Comparison of ENCODE assay signal across 14 mouse cellular contexts in the genomic region with DNA sequence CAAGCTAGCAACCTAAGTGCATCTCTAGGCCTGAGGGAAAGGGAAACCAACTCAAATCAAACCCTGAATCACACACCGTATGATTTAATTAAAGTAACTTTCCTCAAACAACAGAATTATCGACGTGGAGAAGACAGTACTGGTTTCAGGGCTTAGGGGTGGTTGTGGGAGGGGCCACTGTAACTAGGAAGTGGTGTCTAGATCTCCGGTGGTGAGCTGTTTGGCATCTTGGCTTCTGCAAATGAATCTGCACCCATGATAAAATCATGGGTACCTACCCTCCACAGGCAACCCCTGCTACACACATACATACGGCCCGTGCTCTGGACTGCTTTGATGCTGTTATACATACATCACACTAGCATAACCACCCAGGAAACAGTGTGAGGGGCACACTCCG.
"Had no signal": no experiment of that assay in that cellular context is flagged by ENCODE, and none has a peak within 500 bp of the region (broad histone marks: within the 10 kb centered on the region; RNA-seq: fewer than 3 reads in every experiment).

No protein-coding gene starts in this region.

- DNase-seq: kidney, adult 9 months; kidney, postnatal 14 days; layer of hippocampus, adult 9-11 months; liver; lung, adult 2 months; lung, postnatal 14 days; lung, postnatal 4 days; right cerebral cortex, postnatal 4 days; thymus, adult 2 months; thymus, postnatal 14 days; thymus, postnatal 4 days had no signal

- ATAC-seq: liver, embryonic 12.5 days; midbrain, embryonic 13.5 days; midbrain, embryonic 16.5 days had no signal
